Mouse (Mus musculus) 3T3-L1 (cell line): ENCODE results near the gene Agrp.

Experiments used
- DNase-seq: peaks from one replicate; pipeline ENCODE4 v3.0.0-alpha.2; 2015; ENCODE audit warnings: low read depth, low spot score

Gene Agrp

GRCm38 (mm10) chr8:105636963-105637510, at the start of gene Agrp:
Gene Agrp, minus strand, starts transcription at chr8:105637393.
- peak; percentile 46 for DNase-seq

- no peak for DNase-seq
These were observed 49.4 kb upstream of the Agrp start for GRCm38 (mm10) chr8:105686551-105686950.

GRCm38 (mm10) chr8:105685796-105686308, 48.7 kb upstream of the Agrp start, which contains the start of gene Carmil2:
Gene Carmil2, plus strand, starts transcription at chr8:105686274.
- peak; percentile 32 for DNase-seq

- DNase-seq: no peak
These were observed 48.1 kb upstream of the Agrp start for GRCm38 (mm10) chr8:105685325-105685724.

- DNase-seq: peak; percentile 16
These were observed 40.7 kb upstream of the Agrp start for GRCm38 (mm10) chr8:105677891-105678290.

GRCm38 (mm10) chr8:105661167-105661566, 24.0 kb upstream of the Agrp start:
- peak; percentile 74 for DNase-seq

- no peak for DNase-seq
These were observed 20.4 kb upstream of the Agrp start for GRCm38 (mm10) chr8:105657641-105658040.

- DNase-seq: no peak
These were observed 11.7 kb upstream of the Agrp start for GRCm38 (mm10) chr8:105648929-105649328.

- no peak for DNase-seq
These were observed 8.0 kb upstream of the Agrp start for GRCm38 (mm10) chr8:105645205-105645604.

GRCm38 (mm10) chr8:105640511-105640910, 3.3 kb upstream of the Agrp start:
- peak; percentile 87 for DNase-seq

GRCm38 (mm10) chr8:105639835-105640234, 2.6 kb upstream of the Agrp start:
- DNase-seq: peak; percentile 64

GRCm38 (mm10) chr8:105638510-105638909, 1.3 kb upstream of the Agrp start:
- DNase-seq: no peak

- peak; percentile 67 for DNase-seq
These were observed 428 bp upstream of the Agrp start for GRCm38 (mm10) chr8:105637601-105638041.

- peak; percentile 82 for DNase-seq
These were observed 903 bp downstream of the Agrp start, which contains the start of gene Ctcf for GRCm38 (mm10) chr8:105636018-105636962. Gene Ctcf, plus strand, starts transcription at chr8:105636568.

GRCm38 (mm10) chr8:105635481-105635880, 1.7 kb downstream of the Agrp start:
- DNase-seq: no peak

GRCm38 (mm10) chr8:105634771-105635458, 2.3 kb downstream of the Agrp start:
- DNase-seq: no peak

GRCm38 (mm10) chr8:105629337-105629736, 7.9 kb downstream of the Agrp start:
- no peak for DNase-seq

- DNase-seq: no peak
These were observed 11.1 kb downstream of the Agrp start for GRCm38 (mm10) chr8:105626086-105626485.

- peak; percentile 45 for DNase-seq
These were observed 12.4 kb downstream of the Agrp start for GRCm38 (mm10) chr8:105624831-105625230.

- no peak for DNase-seq
These were observed 12.8 kb downstream of the Agrp start for GRCm38 (mm10) chr8:105624401-105624800.

GRCm38 (mm10) chr8:105623679-105624245, 13.4 kb downstream of the Agrp start:
- DNase-seq: no peak
